19 mouse cellular contexts compared by ENCODE assay signal in the genomic region with DNA sequence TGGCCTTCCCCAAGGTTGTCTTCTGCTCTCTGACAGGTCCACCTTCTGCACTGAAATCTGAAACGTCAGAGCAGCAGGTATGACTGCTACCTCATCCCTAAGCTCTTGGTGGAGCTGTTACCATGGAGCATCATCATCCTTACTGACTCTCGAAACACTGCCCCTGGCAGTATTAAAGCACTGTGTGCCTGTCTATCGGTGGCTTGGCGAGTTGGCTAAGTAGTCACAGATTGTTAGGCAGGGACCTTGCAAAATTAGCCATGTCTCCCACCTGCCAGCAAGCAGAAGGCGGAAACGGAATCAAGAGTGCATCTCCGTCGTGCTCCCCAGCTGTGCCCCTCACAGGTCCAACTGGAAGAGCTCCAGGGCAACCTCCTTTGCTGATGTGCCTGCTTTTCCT. TPM values are rescaled to one million over a fixed set of nuclear protein-coding genes. Genes with fewer than 3 reads are reported as not detected.
DNase-seq lines count a peak whose midpoint lies in the region; ATAC-seq and TF ChIP-seq lines count a peak whose summit lies in the region.
"Had no signal": no experiment of that assay in that cellular context is flagged by ENCODE, and none has a peak within 500 bp of the region (broad histone marks: within the 10 kb centered on the region; RNA-seq: fewer than 3 reads in every experiment).

No protein-coding gene starts in this region.

- H3K4me2 ChIP-seq in hindbrain, embryonic 16.5 days (ENCODE audit: low read length) = no peak overlapping the region
- H3K4me2 ChIP-seq in hindbrain, embryonic 11.5 days (replicated peaks; ENCODE audit: low read depth, low read length) = no peak overlapping the region
- H3K4me2 ChIP-seq in lung, embryonic 14.5 days = 0 out of 2 replicates have a peak overlapping the region, but pooled peaks have one; percentile 24
- no peak overlapping the region for H3K4me2 ChIP-seq in intestine, embryonic 14.5 days (ENCODE audit: low read length)
- H3K4me2 ChIP-seq: hindbrain, embryonic 12.5 days; liver, embryonic 12.5 days; neural tube, embryonic 13.5 days had no signal

- H3K27ac ChIP-seq in hindbrain, embryonic 16.5 days (ENCODE audit: low read depth, low read length) = no peak overlapping the region
- H3K27ac ChIP-seq in hindbrain, embryonic 11.5 days (ENCODE audit: low read depth, low read length) = no peak overlapping the region
- no peak overlapping the region for H3K27ac ChIP-seq in lung, embryonic 14.5 days (ENCODE audit: low read depth)
- H3K27ac ChIP-seq in intestine, embryonic 14.5 days (ENCODE audit: low read depth) = no peak overlapping the region
- H3K27ac ChIP-seq: hindbrain, embryonic 12.5 days; liver, embryonic 12.5 days; macrophage; neural tube, embryonic 13.5 days had no signal

- H3K36me3 ChIP-seq in hindbrain, embryonic 16.5 days (ENCODE audit: control insufficient read depth, insufficient read depth, low read length) = no peaks in the 10 kb centered on the region
- no peaks in the 10 kb centered on the region for H3K36me3 ChIP-seq in hindbrain, embryonic 11.5 days (ENCODE audit: control insufficient read depth, insufficient read depth, low read length)
- H3K36me3 ChIP-seq in lung, embryonic 14.5 days (ENCODE audit: insufficient read depth) = no peaks in the 10 kb centered on the region
- H3K36me3 ChIP-seq in intestine, embryonic 14.5 days (ENCODE audit: control insufficient read depth, insufficient read depth, low read length) = no peaks in the 10 kb centered on the region
- H3K36me3 ChIP-seq: hindbrain, embryonic 12.5 days; liver, embryonic 12.5 days; neural tube, embryonic 13.5 days had no signal

- no peaks in the 10 kb centered on the region for H3K27me3 ChIP-seq in hindbrain, embryonic 16.5 days (replicated peaks; ENCODE audit: control insufficient read depth, insufficient read depth, low read length)
- no peaks in the 10 kb centered on the region for H3K27me3 ChIP-seq in hindbrain, embryonic 11.5 days (ENCODE audit: control insufficient read depth, insufficient read depth, low read length)
- no peaks in the 10 kb centered on the region for H3K27me3 ChIP-seq in lung, embryonic 14.5 days (ENCODE audit: insufficient read depth, low read length)
- no peaks in the 10 kb centered on the region for H3K27me3 ChIP-seq in intestine, embryonic 14.5 days (replicated peaks; ENCODE audit: control insufficient read depth, insufficient read depth, low read length)
- H3K27me3 ChIP-seq: hindbrain, embryonic 12.5 days; liver, embryonic 12.5 days; neural tube, embryonic 13.5 days had no signal

- DNase-seq in hindbrain, embryonic 11.5 days (ENCODE audit: low spot score) = no peak
- no peak for DNase-seq in lung, embryonic 14.5 days
- DNase-seq in lung, postnatal 10 days = no peak
- peak; percentile 31 for DNase-seq in brain, embryonic 14.5 days (ENCODE audit: low read depth)
- DNase-seq in intestine, embryonic 14.5 days (ENCODE audit: low spot score) = no peak
- DNase-seq in gastrocnemius, adult 18-20 months (ENCODE audit: low spot score) = no peak
- DNase-seq in spleen, adult 12 weeks (ENCODE audit: low spot score) = no peak
- DNase-seq: adrenal gland, adult 2 months; cerebellum, adult 8-10 months; kidney, adult 2 months; right cerebral cortex, postnatal 4 days; thymus, postnatal 36 days had no signal

- no peaks in the 10 kb centered on the region for H3K4me1 ChIP-seq in hindbrain, embryonic 16.5 days (ENCODE audit: control insufficient read depth, insufficient read depth, low read depth, low read length)
- no peaks in the 10 kb centered on the region for H3K4me1 ChIP-seq in hindbrain, embryonic 11.5 days (replicated peaks; ENCODE audit: control insufficient read depth, insufficient read depth, low read length)
- H3K4me1 ChIP-seq in lung, embryonic 14.5 days (ENCODE audit: insufficient read depth) = no peaks in the 10 kb centered on the region
- H3K4me1 ChIP-seq in intestine, embryonic 14.5 days (replicated peaks; ENCODE audit: control insufficient read depth, insufficient read depth, low read length) = no peaks in the 10 kb centered on the region; the same call in 1 of the 2 replicates
- H3K4me1 ChIP-seq: hindbrain, embryonic 12.5 days; liver, embryonic 12.5 days; neural tube, embryonic 13.5 days had no signal

- no peak overlapping the region for H3K4me3 ChIP-seq in hindbrain, embryonic 16.5 days (ENCODE audit: low read length)
- H3K4me3 ChIP-seq in hindbrain, embryonic 11.5 days (ENCODE audit: low read depth, low read length) = no peak overlapping the region
- H3K4me3 ChIP-seq in lung, embryonic 14.5 days (ENCODE audit: low read depth, low read length) = no peak overlapping the region
- H3K4me3 ChIP-seq in intestine, embryonic 14.5 days (ENCODE audit: low read depth, low read length) = no peak overlapping the region
- H3K4me3 ChIP-seq: hindbrain, embryonic 12.5 days; liver, embryonic 12.5 days; neural tube, embryonic 13.5 days had no signal

- H3K9me3 ChIP-seq in hindbrain, embryonic 16.5 days (ENCODE audit: control insufficient read depth, low read length) = no peaks in the 10 kb centered on the region
- H3K9me3 ChIP-seq in hindbrain, embryonic 11.5 days (ENCODE audit: control insufficient read depth, low read length) = no peaks in the 10 kb centered on the region
- H3K9me3 ChIP-seq in lung, embryonic 14.5 days (ENCODE audit: low read depth, low read length) = no peaks in the 10 kb centered on the region
- no peaks in the 10 kb centered on the region for H3K9me3 ChIP-seq in intestine, embryonic 14.5 days (ENCODE audit: control insufficient read depth, low read length)
- H3K9me3 ChIP-seq: hindbrain, embryonic 12.5 days; liver, embryonic 12.5 days; neural tube, embryonic 13.5 days had no signal

- no peak for TF ChIP-seq POLR2A in brain, embryonic 14.5 days (IDR thresholded peaks at IDR 0.05; ENCODE audit: borderline replicate concordance, extremely low read depth, insufficient read depth, insufficient read length, poor library complexity, severe bottlenecking)

- no peak for TF ChIP-seq CTCF in lung, embryonic 14.5 days (IDR thresholded peaks at IDR 0.05; ENCODE audit: low read depth)
- no peak for TF ChIP-seq CTCF in brain, embryonic 14.5 days (IDR thresholded peaks at IDR 0.05; ENCODE audit: borderline replicate concordance, extremely low read depth, insufficient read depth, insufficient read length)

- ATAC-seq in hindbrain, embryonic 16.5 days = peak; percentile 63; the same call in 1 of the 2 replicates
- ATAC-seq in hindbrain, embryonic 11.5 days (ENCODE audit: low FRiP score) = no peak
- no peak for ATAC-seq in lung, embryonic 14.5 days (ENCODE audit: insufficient read depth)
- 0 out of 2 replicates have a peak, but pooled peaks have one; percentile 38 for ATAC-seq in intestine, embryonic 14.5 days (replicated peaks; ENCODE audit: low FRiP score, low TSS enrichment, low read depth)
- ATAC-seq: liver, embryonic 12.5 days had no signal

- 64% methylated on average over 8 of the region's 8 CpGs for WGBS in hindbrain, embryonic 16.5 days
- 77% methylated on average over 8 of the region's 8 CpGs for WGBS in hindbrain, embryonic 11.5 days
- 65% methylated on average over 8 of the region's 8 CpGs for WGBS in lung, embryonic 14.5 days
- WGBS in intestine, embryonic 14.5 days = 72% methylated on average over 8 of the region's 8 CpGs

- H3K9ac ChIP-seq in hindbrain, embryonic 16.5 days (ENCODE audit: low read depth, low read length) = no peak overlapping the region
- H3K9ac ChIP-seq in hindbrain, embryonic 11.5 days (ENCODE audit: low read depth, low read length) = no peak overlapping the region
- no peak overlapping the region for H3K9ac ChIP-seq in lung, embryonic 14.5 days
- no peak overlapping the region for H3K9ac ChIP-seq in intestine, embryonic 14.5 days (ENCODE audit: low read length)
- H3K9ac ChIP-seq: hindbrain, embryonic 12.5 days; liver, embryonic 12.5 days; neural tube, embryonic 13.5 days had no signal

RNA-seq across cellular contexts. Expression of a gene that starts 4.6 kb away (rescaled TPM):
- not detected in 2 replicates for polyA plus RNA-seq in hindbrain, embryonic 16.5 days (2015; fragmentation: Nextera tagmentation; extraction: Ambion mirVana)
- polyA plus RNA-seq in hindbrain, embryonic 11.5 days (2014; fragmentation: Nextera tagmentation; extraction: Ambion mirVana) = 0.11 TPM in 1 of 2 replicates, not detected in the other
- polyA plus RNA-seq in lung, embryonic 14.5 days (2014; fragmentation: Nextera tagmentation; extraction: Ambion mirVana) = 0.16 and 0.22 TPM in 2 replicates
- not detected in 2 replicates for polyA plus RNA-seq in brain, embryonic 14.5 days (2012; rRNA removed)
- polyA plus RNA-seq in intestine, embryonic 14.5 days (2014; fragmentation: Nextera tagmentation; extraction: Ambion mirVana) = 0.31 and 0.76 TPM in 2 replicates
- total RNA-seq in gastrocnemius, adult 18-20 months (2021) = under 1 TPM; 0.09 to 0.95 TPM
- total RNA-seq: adrenal gland, adult 2 months had no signal
- polyA plus RNA-seq: adrenal gland, adult 2 months; gonadal fat pad, adult 2 months; heart, embryonic 14.5 days; hindbrain, embryonic 12.5 days; kidney, adult 2 months; liver, embryonic 12.5 days; macrophage; neural tube, embryonic 13.5 days had no signal

Comparison
In these comparisons a context has a peak if more than half of its experiments do, and no peak if none do; other contexts are left out.
1. ATAC-seq: peak in hindbrain, embryonic 16.5 days (single experiment) and intestine, embryonic 14.5 days (single experiment); none in hindbrain, embryonic 11.5 days (single experiment) and lung, embryonic 14.5 days (single experiment).